Mouse (Mus musculus) macrophage (primary cell): Measurements from ENCODE around the gene Igf2bp2. TPM values are rescaled to one million over a fixed set of nuclear protein-coding genes. Genes with fewer than 3 reads are reported as not detected.
A peak's percentile ranks its signal among the peaks of the same experiment; 100 is the strongest.

Source experiments
- H3K27ac ChIP-seq: fragments of 350-480 bp; formaldehyde crosslinking; 2 replicates; pipeline ENCODE4 v1.9.0; 2021
- H3K36me3 ChIP-seq: fragments of 350-480 bp; formaldehyde crosslinking; 2 replicates; pipeline ENCODE4 v1.9.0; 2021; ENCODE audit errors: inconsistent target
- H3K4me3 ChIP-seq: fragments of 350-480 bp; formaldehyde crosslinking; 2 replicates; pipeline ENCODE4 v1.9.0; 2021; ENCODE audit errors: inconsistent target
- H3K79me2 ChIP-seq: fragments of 350-480 bp; formaldehyde crosslinking; 2 replicates; pipeline ENCODE4 v1.9.0; 2021; ENCODE audit errors: inconsistent target
- WGBS: methylation state at CpG from one replicate; pipeline ENCODE4 v1.1.7; 2026; ENCODE audit warnings: inconsistent platforms; ENCODE audit not compliant: missing documents; 5-methylcytosine and 5-hydroxymethylcytosine counted together
- polyA plus RNA-seq: library from polyadenylated mRNA; stranded (reverse); fragments of 250-400 nt; gene quantifications from 3 replicates; pipeline ENCODE4 v1.2.4, GENCODE M21; 2018; ENCODE audit warnings: inconsistent platforms

Igf2bp2 gene
- polyA plus RNA-seq, 1 experiment from 2014 or later = 33.5 TPM

GRCm38 (mm10) chr16:22129511-22129910 is 33.6 kb downstream of the Igf2bp2 start:
- WGBS = 96% methylated on average over 7 of the region's 7 CpGs
- H3K27ac ChIP-seq = no peak overlapping the region
- H3K79me2 ChIP-seq = no peaks in the 10 kb centered on the region
- H3K36me3 ChIP-seq = no peaks in the 10 kb centered on the region
- no peak overlapping the region for H3K4me3 ChIP-seq

GRCm38 (mm10) chr16:22128595-22128994 is 34.5 kb downstream of the Igf2bp2 start:
- no peak overlapping the region for H3K4me3 ChIP-seq
- 86% methylated on average over 1 of the region's 2 CpGs for WGBS
- H3K36me3 ChIP-seq = no peaks in the 10 kb centered on the region
- H3K79me2 ChIP-seq = no peaks in the 10 kb centered on the region
- H3K27ac ChIP-seq = no peak overlapping the region

- Histone ChIP-seq H3K79me2 (no peaks in the 10 kb centered on the region), H3K36me3 (no peaks in the 10 kb centered on the region), H3K4me3 (no peak overlapping the region), H3K27ac (no peak overlapping the region)
- WGBS = 92% methylated on average over 4 of the region's 5 CpGs
Measured at GRCm38 (mm10) chr16:22127806-22128205, 35.3 kb downstream of the Igf2bp2 start.

GRCm38 (mm10) chr16:22126936-22127335 is 36.2 kb downstream of the Igf2bp2 start:
- WGBS = 91% methylated on average over 4 of the region's 4 CpGs
- Histone ChIP-seq H3K27ac (no peak overlapping the region), H3K36me3 (no peaks in the 10 kb centered on the region), H3K79me2 (no peaks in the 10 kb centered on the region), H3K4me3 (no peak overlapping the region)

GRCm38 (mm10) chr16:22124325-22124918 is 38.7 kb downstream of the Igf2bp2 start:
- WGBS = 85% methylated on average over 7 of the region's 7 CpGs
- Histone ChIP-seq H3K36me3 (no peaks in the 10 kb centered on the region), H3K27ac (no peak overlapping the region), H3K79me2 (no peaks in the 10 kb centered on the region; the same call in 1 of the 2 replicates), H3K4me3 (no peak overlapping the region)

- WGBS = 27% methylated on average over 5 of the region's 5 CpGs
- no peaks in the 10 kb centered on the region; the same call in 1 of the 2 replicates for H3K79me2 ChIP-seq
- no peak overlapping the region for H3K4me3 ChIP-seq
- no peaks in the 10 kb centered on the region for H3K36me3 ChIP-seq
- H3K27ac ChIP-seq = no peak overlapping the region
Measured at GRCm38 (mm10) chr16:22123658-22124057, 39.4 kb downstream of the Igf2bp2 start.

GRCm38 (mm10) chr16:22121109-22121508 is 42.0 kb downstream of the Igf2bp2 start:
- peaks cover 9% of the 10 kb centered on the region; the same call in 1 of the 2 replicates for H3K79me2 ChIP-seq
- H3K36me3 ChIP-seq = no peaks in the 10 kb centered on the region
- H3K27ac ChIP-seq = peak overlapping the region; percentile 94
- H3K4me3 ChIP-seq = no peak overlapping the region; the same call in 1 of the 2 replicates
- 68% methylated on average over 8 of the region's 8 CpGs for WGBS

GRCm38 (mm10) chr16:22119524-22119923 is 43.6 kb downstream of the Igf2bp2 start:
- 10% methylated on average over 14 of the region's 15 CpGs for WGBS
- H3K27ac ChIP-seq = peak overlapping the region; percentile 94
- peaks cover 9% of the 10 kb centered on the region; the same call in 1 of the 2 replicates for H3K79me2 ChIP-seq
- H3K4me3 ChIP-seq = peak overlapping the region; percentile 3; the same call in 1 of the 2 replicates
- no peaks in the 10 kb centered on the region for H3K36me3 ChIP-seq

- 20% methylated on average over 14 of the region's 14 CpGs for WGBS
- H3K27ac ChIP-seq = peak overlapping the region; percentile 94
- H3K79me2 ChIP-seq = peaks cover 9% of the 10 kb centered on the region; the same call in 1 of the 2 replicates
- no peaks in the 10 kb centered on the region for H3K36me3 ChIP-seq
- H3K4me3 ChIP-seq = peak overlapping the region; percentile 3; the same call in 1 of the 2 replicates
Measured at GRCm38 (mm10) chr16:22118716-22119501, 44.2 kb downstream of the Igf2bp2 start.

- Histone ChIP-seq H3K27ac (peak overlapping the region; percentile 94), H3K79me2 (peaks cover 9% of the 10 kb centered on the region; the same call in 1 of the 2 replicates), H3K36me3 (no peaks in the 10 kb centered on the region), H3K4me3 (no peak overlapping the region)
- 100% methylated on average over 4 of the region's 4 CpGs for WGBS
Measured at GRCm38 (mm10) chr16:22118151-22118550, 44.9 kb downstream of the Igf2bp2 start.

GRCm38 (mm10) chr16:22116748-22117147 is 46.4 kb downstream of the Igf2bp2 start:
- Histone ChIP-seq H3K4me3 (no peak overlapping the region), H3K79me2 (peaks cover 22% of the 10 kb centered on the region; the same call in 1 of the 2 replicates), H3K36me3 (peaks cover 4% of the 10 kb centered on the region; the same call in 1 of the 2 replicates), H3K27ac (peak overlapping the region; percentile 94)
- WGBS = 86% methylated on average over 4 of the region's 4 CpGs

- Histone ChIP-seq H3K4me3 (no peak overlapping the region), H3K27ac (peak overlapping the region; percentile 94), H3K79me2 (peaks cover 28% of the 10 kb centered on the region; the same call in 1 of the 2 replicates), H3K36me3 (peaks cover 11% of the 10 kb centered on the region; the same call in 1 of the 2 replicates)
- 17% methylated on average over 6 of the region's 6 CpGs for WGBS
Measured at GRCm38 (mm10) chr16:22116058-22116457, 47.0 kb downstream of the Igf2bp2 start.

- Histone ChIP-seq H3K4me3 (no peak overlapping the region), H3K79me2 (peaks cover 53% of the 10 kb centered on the region; the same call in 1 of the 2 replicates), H3K36me3 (peaks cover 12% of the 10 kb centered on the region; the same call in 1 of the 2 replicates), H3K27ac (no peak overlapping the region)
- 100% methylated on average over 1 of the region's 1 CpGs for WGBS
Measured at GRCm38 (mm10) chr16:22110036-22110435, 53.1 kb downstream of the Igf2bp2 start.

GRCm38 (mm10) chr16:22109159-22109558 is 53.9 kb downstream of the Igf2bp2 start:
- no peak overlapping the region for H3K27ac ChIP-seq
- peaks cover 12% of the 10 kb centered on the region; the same call in 1 of the 2 replicates for H3K36me3 ChIP-seq
- peaks cover 61% of the 10 kb centered on the region; the same call in 1 of the 2 replicates for H3K79me2 ChIP-seq
- WGBS = 100% methylated on average over 4 of the region's 4 CpGs
- H3K4me3 ChIP-seq = no peak overlapping the region
